Mouse (Mus musculus) liver, embryonic 14.5 days (tissue): Measurements from ENCODE around the gene Mdm2. TPM values are rescaled to one million over a fixed set of nuclear protein-coding genes. Genes with fewer than 3 reads are reported as not detected.

Experiments
- ATAC-seq: fragments of 200-750 bp; cut with Nextera tagmentation; 2 replicates; pipeline ENCODE4 v1.8.0; 2017; ENCODE audit warnings: moderate number of reproducible peaks, mild to moderate bottlenecking, moderate library complexity; ENCODE audit not compliant: insufficient read depth
- DNase-seq, 3 experiments: peaks; one replicate each; pipeline ENCODE4 v3.0.0-alpha.2; 2012 to 2013; ENCODE audit warnings: low read depth in 3 of 3, low spot score in 3 of 3
- H3K27ac ChIP-seq: fragments of 300-500 bp; sonication (generic); 2 replicates; pipeline ENCODE4 v1.5.1; 2014; ENCODE audit warnings: moderate library complexity, mild to moderate bottlenecking, control low read depth, inconsistent platforms
- H3K27me3 ChIP-seq: fragments of 300-500 bp; sonication (generic); 2 replicates; pipeline ENCODE4 v1.6.1; 2014; ENCODE audit warnings: mild to moderate bottlenecking, low read length, moderate library complexity; ENCODE audit not compliant: control insufficient read depth, insufficient read depth
- H3K36me3 ChIP-seq: fragments of 300-500 bp; sonication (generic); replicated peaks from 2 replicates; pipeline ENCODE4 v1.6.1; 2014; ENCODE audit warnings: low read depth; ENCODE audit not compliant: control insufficient read depth, insufficient read depth
- H3K4me1 ChIP-seq, 2 experiments: fragments of 200-500 bp in 1 of 2; fragments of 300-500 bp in 1 of 2; sonication (generic) in 1 of 2; replicated peaks; 2 replicates each; pipeline ENCODE4 v1.6.1; 2012 to 2014; ENCODE audit warnings: antibody characterized with exemption in 1 of 2, inconsistent platforms in 1 of 2, low read length in 1 of 2; ENCODE audit not compliant: control insufficient read depth in 2 of 2, insufficient read depth in 2 of 2
- H3K4me2 ChIP-seq: fragments of 300-500 bp; sonication (generic); 2 replicates; pipeline ENCODE4 v1.6.1; 2014; ENCODE audit warnings: low read depth, mild to moderate bottlenecking, control low read depth, moderate library complexity
- H3K4me3 ChIP-seq, 2 experiments: fragments of 200-500 bp in 1 of 2; fragments of 300-500 bp in 1 of 2; sonication (generic) in 1 of 2; 2 replicates each; pipeline ENCODE4 v1.5.1; 2012 to 2014; ENCODE audit warnings: low read depth in 2 of 2, low read length in 2 of 2, mild to moderate bottlenecking in 2 of 2, control low read depth in 1 of 2, inconsistent platforms in 1 of 2, moderate library complexity in 1 of 2; ENCODE audit not compliant: insufficient read depth in 1 of 2
- H3K9ac ChIP-seq: fragments of 300-500 bp; sonication (generic); replicated peaks from 2 replicates; pipeline ENCODE4 v1.6.1; 2014; ENCODE audit warnings: mild to moderate bottlenecking, control low read depth, moderate library complexity
- H3K9me3 ChIP-seq: fragments of 300-500 bp; sonication (generic); 2 replicates; pipeline ENCODE4 v1.6.1; 2016; ENCODE audit warnings: low read length, mixed read lengths; ENCODE audit not compliant: control insufficient read depth
- CTCF ChIP-seq: IDR thresholded peaks from 2 replicates; pipeline ENCODE4 v1.5.1; 2016; ENCODE audit warnings: antibody characterized with exemption, low read depth, control low read depth
- EP300 ChIP-seq: IDR thresholded peaks from 2 replicates; pipeline ENCODE4 v1.6.1; 2016; ENCODE audit warnings: antibody characterized with exemption, low read depth
- WGBS: fragments of 180-500 bp; shearing (Covaris S2); extraction: QIAGEN DNeasy Blood & Tissue Kit; methylation state at CpG from one replicate; pipeline ENCODE4 v1.1.7; 2014; ENCODE audit not compliant: insufficient replicate concordance; 5-methylcytosine and 5-hydroxymethylcytosine counted together
- polyA plus RNA-seq, 2 experiments: library from polyadenylated mRNA; depleted of rRNA in 1 of 2; stranded (reverse) in 1 of 2; unstranded in 1 of 2; fragments of >200 nt; fragmentation: Nextera tagmentation in 1 of 2; extraction: Ambion mirVana in 1 of 2; gene quantifications; 2 replicates each; pipeline versions ENCODE4 v1.2.1 to v1.2.3; 2012 to 2014

Mdm2 gene
- polyA plus RNA-seq, 2 experiments, result 12.8 to 20.0 TPM

DNA sequence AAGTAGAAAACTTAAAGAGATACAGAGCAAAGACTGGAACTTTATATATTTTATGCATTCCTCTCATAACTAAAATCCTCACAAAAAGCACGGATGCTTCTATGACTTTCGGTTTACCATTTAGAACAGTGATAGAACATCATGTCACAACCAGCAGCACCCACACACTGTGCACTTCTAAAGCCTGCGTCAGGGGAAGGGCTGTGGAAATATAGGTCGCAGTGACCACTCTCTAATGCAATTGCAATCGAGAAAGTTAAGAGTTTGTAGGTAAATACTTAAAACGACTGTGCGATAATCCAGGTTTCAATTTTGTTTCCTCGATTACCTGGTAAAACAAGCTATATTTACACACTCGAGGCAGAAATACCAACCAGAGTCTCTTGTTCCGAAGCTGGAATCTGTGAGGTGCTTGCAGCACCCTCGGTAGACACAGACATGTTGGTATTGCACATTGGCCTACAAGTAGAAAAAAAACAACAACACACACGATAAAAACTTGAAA, 1.2 kb downstream of the Mdm2 start:
- ATAC-seq, result no peak
- DNase-seq, result no peak
- peak overlapping the region; percentile 76 to 94 for H3K4me3 ChIP-seq
- H3K4me1 ChIP-seq, result peaks cover 0 to 9% of the 10 kb centered on the region in 2 experiments; a peak in 3 of 4 replicates
- no peaks in the 10 kb centered on the region for H3K9me3 ChIP-seq
- H3K36me3 ChIP-seq, result peaks cover 25% of the 10 kb centered on the region
- no peaks in the 10 kb centered on the region for H3K27me3 ChIP-seq
- 20% methylated on average over 12 of the region's 12 CpGs for WGBS
- peak overlapping the region; percentile 97 for H3K9ac ChIP-seq
- peak overlapping the region; percentile 77 for H3K4me2 ChIP-seq
- H3K27ac ChIP-seq, result peak overlapping the region; percentile 79; the same call in 1 of the 2 replicates
- TF ChIP-seq CTCF (no peak), EP300 (no peak)

DNA sequence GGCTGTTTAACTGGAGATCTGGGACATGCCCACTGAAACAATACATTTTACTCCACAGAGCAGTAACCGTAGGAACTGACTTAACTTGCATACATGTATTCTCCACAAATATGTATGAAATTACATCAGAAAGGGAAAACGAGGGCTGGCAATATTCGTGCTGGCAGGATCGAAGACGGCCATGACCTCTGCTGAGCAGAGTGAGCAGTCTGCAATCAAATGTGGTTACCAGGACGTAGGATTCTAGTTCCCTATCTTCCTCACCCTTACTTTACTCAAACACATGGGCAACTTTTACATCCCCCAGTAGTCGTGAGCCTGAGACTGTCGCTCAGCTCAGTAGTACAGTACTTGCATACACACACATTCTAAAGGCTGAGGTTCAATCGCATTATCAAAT, 1.7 kb downstream of the Mdm2 start:
- Histone ChIP-seq H3K36me3 (peaks cover 28% of the 10 kb centered on the region), H3K4me3 (peak overlapping the region; percentile 54 to 94), H3K4me1 (peaks cover 0 to 6% of the 10 kb centered on the region in 2 experiments; a peak in 3 of 4 replicates), H3K9ac (peak overlapping the region; percentile 29; the same call in 1 of the 2 replicates), H3K27me3 (no peaks in the 10 kb centered on the region), H3K27ac (no peak overlapping the region), H3K4me2 (peak overlapping the region; percentile 77), H3K9me3 (no peaks in the 10 kb centered on the region)
- 38% methylated on average over 9 of the region's 9 CpGs for WGBS
- TF ChIP-seq CTCF (no peak), EP300 (no peak)
- DNase-seq (no peak), ATAC-seq (no peak)

DNA sequence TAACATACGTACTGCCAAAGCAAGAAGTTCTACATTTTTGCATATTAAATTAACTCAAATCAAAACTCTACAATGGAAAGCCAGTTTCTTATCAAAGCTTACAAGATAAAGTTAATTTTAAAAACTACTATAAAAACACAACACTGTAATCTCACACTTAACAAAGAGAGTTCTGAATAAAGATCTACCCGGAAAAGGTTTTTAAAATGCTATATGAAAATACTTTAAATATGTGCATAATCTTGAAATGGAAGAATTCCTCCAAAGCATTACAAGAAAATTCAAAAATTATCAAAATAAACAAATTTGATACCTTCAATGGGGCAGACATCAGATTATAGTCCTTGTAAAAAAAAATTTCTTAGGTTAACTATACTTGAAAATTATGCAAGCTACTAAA, 2.2 kb downstream of the Mdm2 start:
- Histone ChIP-seq H3K4me3 (no peak overlapping the region), H3K4me2 (peak overlapping the region; percentile 77), H3K36me3 (peaks cover 33% of the 10 kb centered on the region), H3K9ac (no peak overlapping the region), H3K9me3 (no peaks in the 10 kb centered on the region), H3K4me1 (peaks cover 0 to 6% of the 10 kb centered on the region in 2 experiments; a peak in 3 of 4 replicates), H3K27ac (no peak overlapping the region), H3K27me3 (no peaks in the 10 kb centered on the region)
- WGBS, result 88% methylated on average over 2 of the region's 2 CpGs
- TF ChIP-seq EP300, result no peak
- TF ChIP-seq CTCF, result no peak
- ATAC-seq, result no peak
- no peak for DNase-seq

DNA sequence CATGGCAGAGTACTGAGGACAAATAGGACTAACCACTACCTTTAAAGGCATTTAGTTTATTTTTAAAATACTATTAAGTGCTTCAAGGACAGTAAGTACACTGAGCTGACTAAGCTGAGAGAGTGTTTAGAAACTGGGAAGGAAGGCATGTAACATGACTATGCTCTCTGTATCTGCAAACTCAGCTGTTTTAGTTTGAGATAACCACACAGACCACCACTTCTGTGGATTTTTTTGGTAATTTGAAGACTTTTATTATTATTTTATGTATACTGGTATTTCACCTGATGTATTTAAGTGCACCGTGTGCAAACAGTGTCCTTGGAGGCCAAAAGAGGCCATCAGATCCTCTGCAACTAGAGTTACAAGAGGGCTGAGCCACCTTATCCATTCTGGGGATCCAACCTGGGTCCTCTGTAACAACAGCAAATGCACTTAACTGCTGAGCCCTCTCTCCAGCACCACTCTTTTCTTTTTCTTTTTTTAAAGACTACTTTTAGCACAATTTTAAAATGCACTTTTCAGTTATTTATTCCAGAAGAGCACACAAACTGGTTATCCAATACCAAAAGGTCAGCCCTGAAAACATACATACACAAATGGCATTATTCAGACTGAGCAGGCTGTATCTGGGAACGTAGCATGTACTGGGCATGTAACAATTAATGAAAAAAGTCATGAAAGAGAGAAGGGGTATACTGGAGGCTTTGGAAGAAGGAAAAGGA, 3.3 kb downstream of the Mdm2 start:
- TF ChIP-seq EP300, result no peak
- TF ChIP-seq CTCF, result no peak
- no peak overlapping the region for H3K4me2 ChIP-seq
- peaks cover 0 to 4% of the 10 kb centered on the region in 2 experiments; a peak in 3 of 4 replicates for H3K4me1 ChIP-seq
- ATAC-seq (no peak), DNase-seq (no peak)
- 72% methylated on average over 2 of the region's 2 CpGs for WGBS
- no peaks in the 10 kb centered on the region for H3K9me3 ChIP-seq
- no peak overlapping the region for H3K27ac ChIP-seq
- H3K9ac ChIP-seq, result no peak overlapping the region
- H3K27me3 ChIP-seq, result no peaks in the 10 kb centered on the region
- H3K36me3 ChIP-seq, result peaks cover 41% of the 10 kb centered on the region
- H3K4me3 ChIP-seq, result no peak overlapping the region

DNA sequence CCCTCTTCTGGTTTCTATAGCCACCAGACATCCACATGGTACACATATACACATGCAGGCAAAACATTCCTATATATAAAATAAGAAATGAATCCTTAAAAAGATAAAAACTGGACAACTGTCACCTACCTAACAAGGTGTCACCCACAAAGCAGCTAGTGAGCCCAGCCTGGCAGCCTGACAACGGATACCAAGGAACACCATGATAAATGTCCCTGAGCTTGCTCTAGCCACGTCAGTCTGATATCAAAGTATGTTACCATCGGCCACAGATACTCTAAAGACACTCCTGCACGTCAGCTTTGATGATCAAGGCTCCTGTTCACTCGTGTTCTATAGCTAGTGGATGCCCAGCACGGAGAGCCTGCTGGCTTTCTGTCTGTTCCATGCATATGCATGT, 4.1 kb downstream of the Mdm2 start:
- no peak overlapping the region for H3K4me2 ChIP-seq
- peaks cover 48% of the 10 kb centered on the region for H3K36me3 ChIP-seq
- no peak for ATAC-seq
- H3K27ac ChIP-seq, result no peak overlapping the region
- TF ChIP-seq EP300 (no peak), CTCF (no peak)
- no peaks in the 10 kb centered on the region for H3K27me3 ChIP-seq
- H3K4me3 ChIP-seq, result no peak overlapping the region
- peaks cover 0 to 3% of the 10 kb centered on the region in 2 experiments; a peak in 3 of 4 replicates for H3K4me1 ChIP-seq
- no peak for DNase-seq
- no peak overlapping the region for H3K9ac ChIP-seq
- 74% methylated on average over 6 of the region's 6 CpGs for WGBS
- H3K9me3 ChIP-seq, result no peaks in the 10 kb centered on the region
